Mouse (Mus musculus): ENCODE data around the gene Sik2.

Gene Sik2

DNA sequence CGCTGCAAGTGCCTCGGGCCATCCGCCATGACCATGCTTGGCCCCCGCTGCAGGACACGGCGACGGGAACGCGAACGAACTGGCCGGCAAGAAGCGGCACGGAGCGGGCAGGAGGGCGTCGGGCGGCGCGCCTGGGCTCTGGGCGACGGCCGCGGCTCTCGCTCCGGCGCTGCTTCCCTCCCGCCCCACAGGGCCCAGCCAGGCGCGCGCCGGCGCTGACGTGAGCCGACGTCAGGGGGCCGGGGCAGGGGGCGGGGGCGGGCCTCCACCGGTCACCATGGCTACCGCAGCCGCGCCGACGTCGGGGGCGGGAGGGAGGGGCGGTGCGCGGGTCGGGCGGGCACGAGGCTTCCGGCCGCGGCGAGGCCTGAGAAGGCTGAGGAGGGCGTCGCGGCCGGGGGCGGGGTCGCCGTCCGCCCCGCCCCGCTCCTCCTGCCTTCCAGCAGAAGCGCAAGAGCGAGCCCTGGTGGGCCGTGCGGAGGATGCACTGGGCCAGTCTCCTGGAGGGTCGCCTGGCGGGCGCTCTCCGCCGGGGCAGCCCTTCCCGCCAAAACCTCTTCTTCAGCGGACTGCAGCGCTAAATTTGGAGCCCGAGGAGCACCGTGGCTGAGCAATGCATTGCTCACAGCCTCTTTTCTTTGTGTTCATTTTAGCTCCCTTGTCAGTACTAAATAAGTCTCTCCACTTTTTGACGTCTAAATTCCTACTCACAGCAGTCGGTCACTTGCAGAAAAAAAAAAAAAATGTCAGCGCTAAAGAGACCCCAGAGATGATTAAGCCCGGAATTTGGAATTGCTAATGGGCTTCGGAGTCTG lies at the start of gene Sik2:
Gene Sik2 (minus strand): TSS at position 233 of the 815 bp plus-strand sequence.
- peak; percentile 69 for DNase-seq (ENCODE audit: low read depth)

- no peak for DNase-seq (ENCODE audit: low read depth)
These were observed 47.8 kb upstream of the Sik2 start for GRCm38 (mm10) chr9:51056360-51057324.

DNA sequence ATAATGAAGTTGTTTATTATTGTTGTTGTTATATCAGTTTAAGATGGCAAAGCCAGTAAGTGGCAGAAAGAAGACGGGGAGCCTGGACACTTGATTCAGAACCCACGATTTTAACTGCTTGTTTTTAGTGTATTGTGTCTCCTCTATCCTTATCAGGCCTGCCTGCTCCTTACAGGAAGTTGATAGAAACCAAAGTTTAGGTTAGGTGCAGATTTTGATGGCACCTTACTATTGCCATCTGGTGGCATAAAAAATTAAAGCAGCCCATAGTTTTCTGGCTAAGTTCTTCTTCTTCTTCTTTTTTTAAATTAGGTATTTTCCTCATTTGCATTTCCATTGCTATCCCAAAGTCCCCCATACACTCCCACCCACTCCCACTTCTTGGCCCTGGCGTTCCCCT lies 43.3 kb upstream of the Sik2 start:
- no peak for DNase-seq (ENCODE audit: low read depth)

DNA sequence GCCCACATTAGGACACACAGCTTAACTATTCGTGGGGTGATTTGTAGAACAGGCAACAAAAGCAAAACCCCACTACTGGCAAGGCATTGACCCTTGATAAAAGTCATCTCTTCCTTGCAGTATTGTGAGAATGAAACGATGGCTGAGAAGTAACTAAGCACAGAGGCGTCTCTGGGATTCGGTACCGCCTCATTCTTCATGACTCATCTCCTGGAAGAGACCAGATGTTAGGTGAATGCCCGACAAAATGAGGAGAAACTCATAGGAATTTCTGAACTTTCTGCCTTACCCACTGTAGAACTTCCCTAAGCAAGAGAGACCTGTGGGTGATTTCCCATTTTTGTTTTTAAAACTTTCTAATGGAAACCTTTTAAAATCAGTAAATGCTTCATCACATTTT lies 33.3 kb upstream of the Sik2 start:
- DNase-seq (ENCODE audit: low read depth): peak; percentile 32

- no peak for DNase-seq (ENCODE audit: low read depth)
These were observed 32.7 kb upstream of the Sik2 start for GRCm38 (mm10) chr9:51041491-51041980.

GRCm38 (mm10) chr9:51032785-51033529 lies 24.1 kb upstream of the Sik2 start:
- no peak for DNase-seq (ENCODE audit: low read depth)

DNA sequence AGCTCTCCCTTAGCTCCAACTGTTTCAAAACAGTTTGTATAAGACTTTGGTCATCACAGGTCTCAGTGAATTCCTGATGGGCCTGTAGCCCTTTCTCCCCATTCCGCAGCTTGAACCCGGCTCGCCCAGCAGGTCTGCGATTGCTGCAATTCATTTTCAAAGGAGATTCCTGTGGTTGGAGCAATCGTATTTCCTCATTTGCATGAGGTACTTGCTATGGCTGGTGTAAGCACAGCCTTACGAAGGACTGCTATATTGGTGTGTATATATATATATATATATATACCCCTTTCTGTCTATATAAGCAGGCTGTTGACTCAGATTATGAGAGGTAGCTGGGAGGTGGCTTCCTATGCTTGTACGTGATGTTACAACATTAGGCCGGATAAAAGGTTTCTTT lies 23.4 kb upstream of the Sik2 start:
- no peak for DNase-seq (ENCODE audit: low read depth)

DNA sequence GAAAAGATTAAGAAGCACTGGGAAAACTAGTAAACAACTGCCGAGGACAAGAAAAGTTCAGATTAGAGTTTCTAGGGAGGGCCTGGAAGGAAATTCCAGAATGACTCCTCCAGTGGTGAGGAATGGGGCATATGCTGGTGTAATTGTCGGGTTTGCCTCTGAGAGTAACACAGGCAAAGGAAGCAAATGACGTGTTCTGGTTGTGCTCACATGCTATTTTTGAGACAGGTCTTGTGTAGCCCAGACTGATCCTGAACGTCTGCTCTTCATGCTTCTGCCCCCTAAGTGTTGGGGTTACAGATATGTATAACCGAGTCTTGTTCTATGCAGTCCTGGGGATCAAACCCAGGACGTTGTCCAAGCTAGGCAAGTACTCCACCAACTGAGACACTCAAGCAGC lies 22.7 kb upstream of the Sik2 start:
- no peak for DNase-seq (ENCODE audit: low read depth)

GRCm38 (mm10) chr9:51030147-51030546 lies 21.3 kb upstream of the Sik2 start:
- no peak for DNase-seq (ENCODE audit: low read depth)

DNA sequence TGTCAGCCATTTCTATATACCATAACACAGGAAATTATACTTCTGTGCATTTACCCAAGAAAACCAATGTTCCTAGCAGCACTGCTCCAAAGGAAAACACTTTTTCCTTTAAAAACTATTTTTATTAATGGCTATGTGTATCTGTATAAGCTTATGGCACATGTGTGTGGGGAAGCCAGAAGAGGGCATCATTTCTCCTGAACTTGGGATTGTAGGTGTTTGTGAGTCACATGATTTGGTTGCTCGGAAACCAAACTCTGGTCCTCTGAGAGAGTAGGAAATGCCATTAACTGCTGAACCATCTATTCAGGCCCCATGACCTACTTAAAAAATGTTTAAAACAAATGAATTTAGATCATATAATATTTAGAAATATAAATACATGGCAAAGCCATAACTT lies 18.1 kb upstream of the Sik2 start:
- no peak for DNase-seq (ENCODE audit: low read depth)

GRCm38 (mm10) chr9:51021123-51021795 lies 12.4 kb upstream of the Sik2 start:
- no peak for DNase-seq (ENCODE audit: low read depth)

- no peak for DNase-seq (ENCODE audit: low read depth)
These were observed 11.5 kb upstream of the Sik2 start for GRCm38 (mm10) chr9:51020351-51020750.

DNA sequence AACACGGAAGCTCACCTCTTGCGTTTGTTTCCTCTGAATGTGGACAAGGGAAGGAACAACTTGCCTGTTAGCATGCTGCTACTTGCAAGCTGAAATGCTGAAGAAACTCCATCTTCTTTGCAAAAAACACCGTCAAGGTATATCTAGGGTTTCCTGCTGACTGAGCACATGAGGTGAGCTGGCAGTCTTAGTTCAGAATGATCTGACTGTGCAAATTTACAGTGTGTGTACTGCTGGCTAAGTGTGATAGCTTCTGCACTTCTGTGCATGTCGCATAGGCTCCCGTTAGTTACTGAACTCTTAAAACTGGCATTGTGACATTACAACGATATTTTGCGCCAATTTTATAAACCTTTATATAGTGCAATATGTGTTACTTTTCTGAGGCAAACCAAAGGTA lies 10.8 kb upstream of the Sik2 start:
- no peak for DNase-seq (ENCODE audit: low read depth)

GRCm38 (mm10) chr9:51015732-51016131 lies 6.9 kb upstream of the Sik2 start:
- DNase-seq (ENCODE audit: low read depth): no peak

- DNase-seq (ENCODE audit: low read depth): no peak
These were observed 4.8 kb upstream of the Sik2 start for GRCm38 (mm10) chr9:51013644-51014043.

GRCm38 (mm10) chr9:51009656-51009950 lies 730 bp upstream of the Sik2 start:
- no peak for DNase-seq (ENCODE audit: low read depth)

- DNase-seq (ENCODE audit: low read depth): no peak
These were observed 619 bp downstream of the Sik2 start for GRCm38 (mm10) chr9:51008068-51008840.

- no peak for DNase-seq (ENCODE audit: low read depth)
These were observed 1.2 kb downstream of the Sik2 start for GRCm38 (mm10) chr9:51007726-51008067.

DNA sequence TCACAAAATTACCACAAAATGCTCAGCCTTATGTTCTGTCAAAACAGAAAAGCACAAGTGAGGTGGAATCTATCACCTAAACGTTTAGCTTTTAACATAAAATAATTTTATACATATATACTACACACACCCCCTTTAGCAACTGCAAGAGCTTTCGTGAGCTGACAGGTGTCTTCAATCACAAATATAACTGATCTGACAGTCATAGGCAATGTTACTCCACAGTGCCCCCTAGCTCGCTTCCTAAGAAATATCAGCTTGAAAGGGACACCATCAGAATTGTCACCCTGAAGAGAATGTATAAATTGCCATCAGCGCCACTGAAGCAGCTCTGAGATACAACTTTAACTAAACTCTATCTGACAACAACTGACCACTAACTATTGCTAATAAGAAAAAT lies 2.0 kb downstream of the Sik2 start:
- peak; percentile 35 for DNase-seq (ENCODE audit: low read depth)

GRCm38 (mm10) chr9:51004062-51004461 lies 4.8 kb downstream of the Sik2 start:
- DNase-seq (ENCODE audit: low read depth): no peak

GRCm38 (mm10) chr9:50986677-50987076 lies 22.2 kb downstream of the Sik2 start:
- no peak for DNase-seq (ENCODE audit: low read depth)

Measured in fibroblast of lung, adult 2 months (primary cell).